Mouse (Mus musculus): ENCODE measurements around the gene Adcy9.

Gene Adcy9

GRCm38 (mm10) chr16:4382406-4382805, 37.9 kb downstream of the Adcy9 start:
- Histone ChIP-seq H3K9me3 (ENCODE audit: low read length) (no peaks in the 10 kb centered on the region), H3K4me3 (replicated peaks; ENCODE audit: low read length) (no peak overlapping the region), H3K27me3 (ENCODE audit: insufficient read depth, low read length) (no peaks in the 10 kb centered on the region), H3K36me3 (ENCODE audit: insufficient read depth, low read length) (no peaks in the 10 kb centered on the region), H3K4me1 (replicated peaks; ENCODE audit: low read depth, low read length) (peaks cover 7% of the 10 kb centered on the region; the same call in 1 of the 2 replicates)
- TF ChIP-seq NANOG (IDR thresholded peaks at IDR 0.05; ENCODE audit: borderline replicate concordance, low read length) (no peak), CTCF (conservative IDR thresholded peaks at IDR 0.05; ENCODE audit: low read length) (no peak), POU5F1 (IDR thresholded peaks at IDR 0.05; ENCODE audit: borderline replicate concordance, low read length) (no peak)

GRCm38 (mm10) chr16:4381487-4381886, 38.8 kb downstream of the Adcy9 start:
- no peaks in the 10 kb centered on the region for H3K9me3 ChIP-seq (ENCODE audit: low read length)
- no peaks in the 10 kb centered on the region for H3K27me3 ChIP-seq (ENCODE audit: insufficient read depth, low read length)
- H3K4me1 ChIP-seq (replicated peaks; ENCODE audit: low read depth, low read length), result peaks cover 7% of the 10 kb centered on the region; the same call in 1 of the 2 replicates

GRCm38 (mm10) chr16:4378788-4379187, 41.5 kb downstream of the Adcy9 start:
- Histone ChIP-seq H3K36me3 (ENCODE audit: insufficient read depth, low read length) (no peaks in the 10 kb centered on the region), H3K9me3 (ENCODE audit: low read length) (no peaks in the 10 kb centered on the region), H3K27me3 (ENCODE audit: insufficient read depth, low read length) (no peaks in the 10 kb centered on the region), H3K4me1 (replicated peaks; ENCODE audit: low read depth, low read length) (peaks cover 7% of the 10 kb centered on the region; the same call in 1 of the 2 replicates), H3K4me3 (replicated peaks; ENCODE audit: low read length) (no peak overlapping the region)
- TF ChIP-seq CTCF (conservative IDR thresholded peaks at IDR 0.05; ENCODE audit: low read length) (no peak), NANOG (IDR thresholded peaks at IDR 0.05; ENCODE audit: borderline replicate concordance, low read length) (no peak), POU5F1 (IDR thresholded peaks at IDR 0.05; ENCODE audit: borderline replicate concordance, low read length) (no peak)

More at GRCm38 (mm10) chr16:4381487-4381886, 38.8 kb downstream of the Adcy9 start:
- no peaks in the 10 kb centered on the region for H3K36me3 ChIP-seq (ENCODE audit: insufficient read depth, low read length)
- TF ChIP-seq POU5F1 (IDR thresholded peaks at IDR 0.05; ENCODE audit: borderline replicate concordance, low read length), result no peak
- TF ChIP-seq CTCF (conservative IDR thresholded peaks at IDR 0.05; ENCODE audit: low read length), result no peak
- no peak for TF ChIP-seq NANOG (IDR thresholded peaks at IDR 0.05; ENCODE audit: borderline replicate concordance, low read length)
- no peak overlapping the region for H3K4me3 ChIP-seq (replicated peaks; ENCODE audit: low read length)

GRCm38 (mm10) chr16:4377556-4377955, 42.7 kb downstream of the Adcy9 start:
- Histone ChIP-seq H3K4me3 (replicated peaks; ENCODE audit: low read length) (no peak overlapping the region), H3K36me3 (ENCODE audit: insufficient read depth, low read length) (no peaks in the 10 kb centered on the region), H3K9me3 (ENCODE audit: low read length) (no peaks in the 10 kb centered on the region), H3K4me1 (replicated peaks; ENCODE audit: low read depth, low read length) (peaks cover 7% of the 10 kb centered on the region; the same call in 1 of the 2 replicates), H3K27me3 (ENCODE audit: insufficient read depth, low read length) (no peaks in the 10 kb centered on the region)
- TF ChIP-seq NANOG (IDR thresholded peaks at IDR 0.05; ENCODE audit: borderline replicate concordance, low read length), result no peak
- TF ChIP-seq CTCF (conservative IDR thresholded peaks at IDR 0.05; ENCODE audit: low read length), result no peak
- TF ChIP-seq POU5F1 (IDR thresholded peaks at IDR 0.05; ENCODE audit: borderline replicate concordance, low read length), result no peak

- Histone ChIP-seq H3K27me3 (ENCODE audit: insufficient read depth, low read length) (no peaks in the 10 kb centered on the region), H3K9me3 (ENCODE audit: low read length) (no peaks in the 10 kb centered on the region), H3K4me3 (replicated peaks; ENCODE audit: low read length) (no peak overlapping the region), H3K4me1 (replicated peaks; ENCODE audit: low read depth, low read length) (no peaks in the 10 kb centered on the region), H3K36me3 (ENCODE audit: insufficient read depth, low read length) (no peaks in the 10 kb centered on the region)
- TF ChIP-seq POU5F1 (IDR thresholded peaks at IDR 0.05; ENCODE audit: borderline replicate concordance, low read length), result no peak
- TF ChIP-seq NANOG (IDR thresholded peaks at IDR 0.05; ENCODE audit: borderline replicate concordance, low read length), result no peak
- no peak for TF ChIP-seq CTCF (conservative IDR thresholded peaks at IDR 0.05; ENCODE audit: low read length)
These were observed 45.4 kb downstream of the Adcy9 start for GRCm38 (mm10) chr16:4374780-4375380.

GRCm38 (mm10) chr16:4374270-4374669, 46.0 kb downstream of the Adcy9 start:
- Histone ChIP-seq H3K4me3 (replicated peaks; ENCODE audit: low read length) (no peak overlapping the region), H3K36me3 (ENCODE audit: insufficient read depth, low read length) (no peaks in the 10 kb centered on the region), H3K27me3 (ENCODE audit: insufficient read depth, low read length) (no peaks in the 10 kb centered on the region), H3K4me1 (replicated peaks; ENCODE audit: low read depth, low read length) (no peaks in the 10 kb centered on the region), H3K9me3 (ENCODE audit: low read length) (no peaks in the 10 kb centered on the region)
- TF ChIP-seq NANOG (IDR thresholded peaks at IDR 0.05; ENCODE audit: borderline replicate concordance, low read length) (no peak), POU5F1 (IDR thresholded peaks at IDR 0.05; ENCODE audit: borderline replicate concordance, low read length) (no peak), CTCF (conservative IDR thresholded peaks at IDR 0.05; ENCODE audit: low read length) (no peak)

- H3K36me3 ChIP-seq (ENCODE audit: insufficient read depth, low read length), result no peaks in the 10 kb centered on the region
These were observed 49.3 kb downstream of the Adcy9 start for GRCm38 (mm10) chr16:4371039-4371438.

GRCm38 (mm10) chr16:4370141-4370541, 50.2 kb downstream of the Adcy9 start:
- TF ChIP-seq POU5F1 (IDR thresholded peaks at IDR 0.05; ENCODE audit: borderline replicate concordance, low read length) (no peak), NANOG (IDR thresholded peaks at IDR 0.05; ENCODE audit: borderline replicate concordance, low read length) (no peak)
- no peak overlapping the region for H3K4me3 ChIP-seq (replicated peaks; ENCODE audit: low read length)
- no peaks in the 10 kb centered on the region for H3K9me3 ChIP-seq (ENCODE audit: low read length)
- H3K27me3 ChIP-seq (ENCODE audit: insufficient read depth, low read length), result no peaks in the 10 kb centered on the region
- no peaks in the 10 kb centered on the region for H3K36me3 ChIP-seq (ENCODE audit: insufficient read depth, low read length)
- H3K4me1 ChIP-seq (replicated peaks; ENCODE audit: low read depth, low read length), result no peaks in the 10 kb centered on the region

More at GRCm38 (mm10) chr16:4371039-4371438, 49.3 kb downstream of the Adcy9 start:
- Histone ChIP-seq H3K4me1 (replicated peaks; ENCODE audit: low read depth, low read length) (no peaks in the 10 kb centered on the region), H3K9me3 (ENCODE audit: low read length) (no peaks in the 10 kb centered on the region), H3K4me3 (replicated peaks; ENCODE audit: low read length) (no peak overlapping the region), H3K27me3 (ENCODE audit: insufficient read depth, low read length) (no peaks in the 10 kb centered on the region)
- TF ChIP-seq CTCF (conservative IDR thresholded peaks at IDR 0.05; ENCODE audit: low read length), result no peak
- TF ChIP-seq POU5F1 (IDR thresholded peaks at IDR 0.05; ENCODE audit: borderline replicate concordance, low read length), result no peak
- TF ChIP-seq NANOG (IDR thresholded peaks at IDR 0.05; ENCODE audit: borderline replicate concordance, low read length), result no peak

GRCm38 (mm10) chr16:4367930-4368329, 52.4 kb downstream of the Adcy9 start:
- no peaks in the 10 kb centered on the region for H3K36me3 ChIP-seq (ENCODE audit: insufficient read depth, low read length)
- no peaks in the 10 kb centered on the region for H3K4me1 ChIP-seq (replicated peaks; ENCODE audit: low read depth, low read length)
- TF ChIP-seq NANOG (IDR thresholded peaks at IDR 0.05; ENCODE audit: borderline replicate concordance, low read length), result no peak
- no peak for TF ChIP-seq CTCF (conservative IDR thresholded peaks at IDR 0.05; ENCODE audit: low read length)
- TF ChIP-seq POU5F1 (IDR thresholded peaks at IDR 0.05; ENCODE audit: borderline replicate concordance, low read length), result no peak
- H3K9me3 ChIP-seq (ENCODE audit: low read length), result no peaks in the 10 kb centered on the region
- no peak overlapping the region for H3K4me3 ChIP-seq (replicated peaks; ENCODE audit: low read length)
- H3K27me3 ChIP-seq (ENCODE audit: insufficient read depth, low read length), result no peaks in the 10 kb centered on the region

Data from E14TG2a.4 (cell line).